Mouse (Mus musculus) lung, adult 2 months (tissue): ENCODE data around the gene Vamp2.

Experiments used
- CTCF ChIP-seq: fragments of 200-500 bp; IDR thresholded peaks from 2 replicates; pipeline ENCODE4 v1.5.1; 2011; ENCODE audit warnings: mild to moderate bottlenecking, low read length, control low read depth; ENCODE audit not compliant: insufficient read depth
- POLR2A ChIP-seq: fragments of 200-500 bp; IDR thresholded peaks from 2 replicates; pipeline ENCODE4 v1.6.1; 2011; ENCODE audit warnings: low read depth, mild to moderate bottlenecking, control low read depth, low read length, borderline replicate concordance; ENCODE audit errors: extremely low read depth

- TF ChIP-seq CTCF: no peak
- TF ChIP-seq POLR2A: no peak
These were observed 45.3 kb downstream of the Vamp2 start for GRCm38 (mm10) chr11:69133566-69133922.
